Mouse (Mus musculus) right cerebral cortex, postnatal 14 days (tissue): ENCODE results near the gene Mnd1.

ENCODE experiments used
- DNase-seq: peaks from one replicate; pipeline ENCODE4 v3.0.0; 2022

Gene Mnd1

GRCm38 (mm10) chr3:84155558-84156006 is at the start of gene Mnd1:
Gene Mnd1, minus strand, starts transcription at chr3:84155786.
- DNase-seq = peak; percentile 98

GRCm38 (mm10) chr3:84204640-84205039 is 49.1 kb upstream of the Mnd1 start:
- no peak for DNase-seq

GRCm38 (mm10) chr3:84200559-84201420 is 45.2 kb upstream of the Mnd1 start:
- DNase-seq = no peak

- DNase-seq = no peak
Measured at GRCm38 (mm10) chr3:84199516-84199915, 43.9 kb upstream of the Mnd1 start.

GRCm38 (mm10) chr3:84198229-84198628 is 42.6 kb upstream of the Mnd1 start:
- no peak for DNase-seq

- DNase-seq = no peak
Measured at GRCm38 (mm10) chr3:84193881-84194280, 38.3 kb upstream of the Mnd1 start.

GRCm38 (mm10) chr3:84191141-84191881 is 35.7 kb upstream of the Mnd1 start:
- no peak for DNase-seq

GRCm38 (mm10) chr3:84190513-84191061 is 35.0 kb upstream of the Mnd1 start:
- DNase-seq = no peak

GRCm38 (mm10) chr3:84189629-84190173 is 34.1 kb upstream of the Mnd1 start:
- no peak for DNase-seq

- DNase-seq = no peak
Measured at GRCm38 (mm10) chr3:84181717-84182116, 26.1 kb upstream of the Mnd1 start.

GRCm38 (mm10) chr3:84181102-84181501 is 25.5 kb upstream of the Mnd1 start:
- no peak for DNase-seq

- DNase-seq = no peak
Measured at GRCm38 (mm10) chr3:84180304-84180703, 24.7 kb upstream of the Mnd1 start.

GRCm38 (mm10) chr3:84177834-84178233 is 22.2 kb upstream of the Mnd1 start:
- DNase-seq = no peak

GRCm38 (mm10) chr3:84175337-84176315 is 20.0 kb upstream of the Mnd1 start:
- peak; percentile 72 for DNase-seq

GRCm38 (mm10) chr3:84173581-84174154 is 18.1 kb upstream of the Mnd1 start, which contains the start of gene Gm6525:
Gene Gm6525, plus strand, starts transcription at chr3:84174104.
- DNase-seq = no peak

- DNase-seq = no peak
Measured at GRCm38 (mm10) chr3:84172406-84172805, 16.8 kb upstream of the Mnd1 start.

- no peak for DNase-seq
Measured at GRCm38 (mm10) chr3:84169393-84170005, 13.9 kb upstream of the Mnd1 start.

- no peak for DNase-seq
Measured at GRCm38 (mm10) chr3:84168943-84169342, 13.4 kb upstream of the Mnd1 start.

- DNase-seq = no peak
Measured at GRCm38 (mm10) chr3:84166073-84166472, 10.5 kb upstream of the Mnd1 start.

- no peak for DNase-seq
Measured at GRCm38 (mm10) chr3:84165391-84165790, 9.8 kb upstream of the Mnd1 start.
